Mouse (Mus musculus): ENCODE data around the gene Smgc.
"Not testable (repeated sequence)": the region's sequence is repeated elsewhere in the genome, so short reads cannot be mapped to it uniquely, and the experiment has no call there.

Gene Smgc

DNA sequence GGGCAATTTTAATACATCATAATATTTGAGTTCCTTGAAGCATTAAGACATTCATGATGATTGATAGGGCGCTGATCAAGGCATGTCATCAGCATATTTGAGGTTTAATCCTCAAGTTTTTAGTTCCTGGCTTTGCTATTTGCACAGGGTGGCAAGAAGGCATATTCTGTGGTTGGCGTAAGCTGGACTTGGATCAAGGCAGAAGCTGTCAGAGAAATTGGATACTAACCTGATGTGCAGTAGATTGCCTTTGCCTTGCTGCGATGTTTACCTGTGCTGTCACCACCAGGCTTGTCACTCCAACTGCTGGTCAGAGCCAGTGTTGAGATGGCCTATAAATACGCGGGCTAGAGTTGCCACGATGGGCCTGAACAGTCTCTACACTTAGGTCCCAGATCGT, at the start of gene Smgc:
Gene Smgc, plus strand, starts transcription at position 301 of the 400 bp plus-strand sequence.
- DNase-seq (ENCODE audit: extremely low spot score), result no peak

DNA sequence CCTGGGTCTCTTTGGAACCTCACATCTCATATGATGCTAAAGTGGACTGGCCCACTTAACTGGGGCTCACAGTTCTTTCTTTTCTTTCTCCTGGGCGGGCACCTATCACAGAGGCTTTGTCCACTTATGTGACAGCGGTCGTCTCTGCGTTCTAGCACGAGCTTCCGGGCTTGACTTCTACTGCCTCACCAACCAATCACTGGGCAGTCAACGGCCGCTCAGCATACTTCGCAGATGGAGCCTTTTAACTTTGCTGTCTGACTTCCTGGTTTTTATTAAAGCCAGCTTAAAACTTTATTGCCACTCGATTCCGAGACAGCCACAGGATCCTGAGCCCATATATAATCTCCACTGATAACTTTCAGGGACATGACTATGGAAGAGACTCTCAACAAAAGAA, 49.7 kb upstream of the Smgc start:
- DNase-seq (ENCODE audit: extremely low spot score), result no peak

DNA sequence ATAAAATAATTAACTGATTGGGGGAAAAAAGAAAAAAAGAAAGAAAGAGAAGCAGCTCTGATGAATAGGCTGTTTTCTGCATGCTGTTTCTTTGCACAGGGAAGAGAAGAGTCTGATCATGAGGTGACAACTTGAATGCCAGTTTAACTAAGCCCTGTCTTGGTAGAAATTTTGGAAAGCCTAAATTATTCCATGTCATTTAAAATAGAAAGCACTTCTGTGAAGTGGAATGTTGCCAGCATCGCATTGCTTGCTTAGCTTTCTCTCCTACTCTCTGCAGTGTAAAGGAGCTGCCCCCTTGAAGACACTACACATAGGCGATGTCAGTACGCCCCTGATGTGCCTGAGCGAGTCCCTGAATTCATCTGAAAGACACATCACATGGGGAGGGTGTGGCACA, 31.6 kb upstream of the Smgc start:
- DNase-seq (ENCODE audit: extremely low spot score), result no peak

DNA sequence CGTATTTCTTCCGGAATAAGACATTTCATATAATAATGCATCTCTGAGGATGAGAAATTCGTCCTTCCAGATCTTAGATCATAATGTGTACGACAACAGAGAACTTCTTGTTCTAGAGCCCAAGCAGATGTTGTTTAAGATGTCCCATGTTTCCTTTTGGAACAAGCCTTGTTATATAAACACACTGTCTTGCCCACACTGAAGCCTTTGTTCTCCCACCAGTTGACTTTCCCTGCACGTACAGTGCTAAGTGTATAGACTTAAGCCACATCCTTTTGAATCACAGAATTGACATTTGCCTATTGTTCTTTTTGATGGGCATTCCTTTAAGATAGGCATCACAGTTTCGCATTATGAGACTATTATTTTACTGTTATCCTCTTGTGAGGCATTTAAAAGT, 2.7 kb upstream of the Smgc start:
- DNase-seq (ENCODE audit: extremely low spot score), result no peak

DNA sequence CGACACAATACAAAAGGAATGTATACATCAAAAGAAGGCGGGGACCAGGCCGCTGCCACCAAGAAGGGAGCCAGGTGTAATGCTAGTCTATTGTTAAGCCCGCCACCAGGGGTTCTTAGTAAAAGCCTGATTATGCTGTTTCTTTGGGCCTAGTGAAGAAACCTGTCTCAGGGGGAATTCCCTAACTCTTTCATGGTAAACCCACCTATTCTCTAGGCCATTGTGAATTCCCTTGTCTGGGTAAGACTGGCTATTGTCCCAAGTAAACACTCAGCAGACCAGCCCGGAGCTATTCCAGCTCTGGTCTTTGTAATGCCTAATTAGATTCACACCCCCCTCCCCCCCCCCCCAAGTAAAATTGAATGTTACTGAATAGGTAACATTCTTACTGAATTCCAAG, 26.1 kb downstream of the Smgc start:
- not testable (repeated sequence) for DNase-seq (ENCODE audit: extremely low spot score)

DNA sequence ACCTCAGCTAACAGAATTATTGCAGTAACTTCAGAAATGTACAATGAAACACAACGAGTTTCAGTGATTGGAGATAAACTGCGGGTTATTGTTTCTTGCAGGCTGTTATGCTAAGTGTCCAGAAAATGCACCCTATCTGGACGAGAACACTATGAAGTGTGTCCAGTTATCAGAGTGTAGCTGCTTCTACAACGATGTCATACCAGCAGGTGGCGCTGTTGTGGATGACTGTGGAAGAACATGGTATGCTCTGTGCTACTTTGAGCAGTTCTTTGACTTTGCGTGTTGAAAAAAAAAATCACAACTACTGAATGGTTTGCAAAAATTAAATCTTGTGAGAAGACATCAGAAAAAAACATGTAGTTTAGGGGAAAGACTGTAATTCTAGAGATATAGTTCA, 62.2 kb downstream of the Smgc start:
- no peak for DNase-seq (ENCODE audit: extremely low spot score)

DNA sequence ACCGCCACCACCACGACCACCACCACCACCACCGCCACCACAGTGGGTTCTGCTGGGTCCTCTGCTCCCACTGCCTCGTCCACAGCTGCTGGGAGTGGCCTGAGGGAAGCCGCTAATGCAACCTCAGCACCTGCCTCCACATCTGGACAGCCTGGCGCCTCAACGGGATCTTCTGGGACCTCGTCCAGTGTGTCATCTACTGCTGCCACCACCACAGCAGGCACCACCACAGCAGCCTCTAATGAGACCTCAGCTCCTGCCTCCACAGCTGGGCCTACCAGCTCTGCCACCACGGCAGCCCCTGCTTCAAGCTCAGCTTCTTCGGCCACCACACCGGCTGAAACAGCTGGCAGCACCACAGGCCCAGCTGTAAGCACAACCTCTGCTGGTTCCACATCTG, 69.0 kb downstream of the Smgc start:
- not testable (repeated sequence) for DNase-seq (ENCODE audit: extremely low spot score)

All from embryo, embryonic 9.5 days (tissue).